Mouse (Mus musculus): ENCODE measurements around the gene C2cd4c.

DNA sequence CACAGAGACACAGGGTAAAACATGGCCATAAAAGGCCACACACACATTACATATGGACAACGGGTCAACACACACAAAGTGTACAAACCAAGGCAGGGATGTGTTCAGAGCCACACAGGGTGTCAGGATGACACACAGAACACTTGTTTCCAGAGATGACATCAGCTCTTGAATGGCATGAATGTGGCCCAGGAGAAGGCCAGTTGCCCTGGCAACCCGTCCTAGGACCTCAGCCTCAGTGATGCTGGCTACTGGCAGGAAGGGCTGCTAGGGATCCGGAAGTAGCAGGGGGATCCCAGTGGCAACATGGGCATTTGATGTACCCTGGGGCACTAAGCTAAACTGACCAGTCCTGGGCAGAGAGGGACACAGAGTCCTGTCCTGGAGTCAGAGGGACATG is 4.5 kb downstream of the C2cd4c start:
- TF ChIP-seq CTCF (IDR thresholded peaks at IDR 0.05; ENCODE audit: extremely low read depth, insufficient read depth, insufficient read length, insufficient replicate concordance) (no peak), POLR2A (IDR thresholded peaks at IDR 0.05; ENCODE audit: low read depth, low read length) (no peak)
